Mouse (Mus musculus): ENCODE data around the gene Hist1h3c. TPM values are rescaled to one million over a fixed set of nuclear protein-coding genes. Genes with fewer than 3 reads are reported as not detected.
"Not testable (repeated sequence)": the region's sequence is repeated elsewhere in the genome, so short reads cannot be mapped to it uniquely, and the experiment has no call there.

Gene Hist1h3c
- polyA plus RNA-seq, 1 experiment: 24.7 TPM

GRCm38 (mm10) chr13:23743215-23743614 is 2.2 kb downstream of the Hist1h3c start:
- DNase-seq (ENCODE audit: low read depth, low spot score): no peak
- WGBS: 84% methylated on average over 5 of the region's 5 CpGs

DNA sequence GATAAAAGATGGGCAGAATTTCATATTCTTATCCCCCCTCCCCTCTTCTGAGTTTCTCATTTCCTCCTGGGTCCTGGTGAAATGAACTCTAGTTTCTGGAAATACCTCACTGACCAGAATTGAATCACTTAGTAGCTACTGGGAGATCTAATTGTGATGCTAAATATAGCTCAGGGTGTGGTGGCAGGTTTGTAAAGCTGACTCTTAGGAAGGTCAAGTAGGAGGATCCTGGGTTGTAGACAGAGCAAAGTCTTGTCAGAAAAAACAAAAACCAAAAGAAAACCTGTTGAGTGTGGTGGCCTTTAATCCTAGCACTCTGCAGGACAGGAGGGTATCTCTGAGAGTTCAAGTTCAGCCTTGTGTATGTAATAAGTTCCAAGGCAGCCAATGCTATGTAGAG is 3.4 kb downstream of the Hist1h3c start:
- no peak for DNase-seq (ENCODE audit: low read depth, low spot score)

- WGBS: 56% methylated on average over 5 of the region's 5 CpGs
- no peak for DNase-seq (ENCODE audit: low read depth, low spot score)
Measured at GRCm38 (mm10) chr13:23740910-23741309, 4.5 kb downstream of the Hist1h3c start.

GRCm38 (mm10) chr13:23740256-23740840 is 5.1 kb downstream of the Hist1h3c start:
- 16% methylated on average over 13 of the region's 13 CpGs for WGBS
- no peak for DNase-seq (ENCODE audit: low read depth, low spot score)

DNA sequence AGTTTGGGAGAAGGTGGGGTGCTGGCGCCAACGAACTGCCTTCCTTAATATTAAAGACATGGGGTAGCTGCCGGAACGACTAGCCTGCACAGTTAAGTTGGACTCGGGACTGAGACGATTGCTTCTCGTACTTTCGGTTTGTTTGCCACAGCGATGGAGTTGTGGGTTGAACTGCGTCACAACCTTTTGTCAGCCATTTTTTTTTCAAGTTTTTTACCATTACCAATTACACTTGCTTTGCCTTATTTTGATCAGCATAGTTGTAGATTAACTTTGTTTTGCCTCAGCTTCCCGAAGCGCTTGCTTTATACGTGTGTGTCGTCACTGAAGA is 5.5 kb downstream of the Hist1h3c start:
- WGBS: under 1% methylated on average over 14 of the region's 14 CpGs
- DNase-seq (ENCODE audit: low read depth, low spot score): no peak

DNA sequence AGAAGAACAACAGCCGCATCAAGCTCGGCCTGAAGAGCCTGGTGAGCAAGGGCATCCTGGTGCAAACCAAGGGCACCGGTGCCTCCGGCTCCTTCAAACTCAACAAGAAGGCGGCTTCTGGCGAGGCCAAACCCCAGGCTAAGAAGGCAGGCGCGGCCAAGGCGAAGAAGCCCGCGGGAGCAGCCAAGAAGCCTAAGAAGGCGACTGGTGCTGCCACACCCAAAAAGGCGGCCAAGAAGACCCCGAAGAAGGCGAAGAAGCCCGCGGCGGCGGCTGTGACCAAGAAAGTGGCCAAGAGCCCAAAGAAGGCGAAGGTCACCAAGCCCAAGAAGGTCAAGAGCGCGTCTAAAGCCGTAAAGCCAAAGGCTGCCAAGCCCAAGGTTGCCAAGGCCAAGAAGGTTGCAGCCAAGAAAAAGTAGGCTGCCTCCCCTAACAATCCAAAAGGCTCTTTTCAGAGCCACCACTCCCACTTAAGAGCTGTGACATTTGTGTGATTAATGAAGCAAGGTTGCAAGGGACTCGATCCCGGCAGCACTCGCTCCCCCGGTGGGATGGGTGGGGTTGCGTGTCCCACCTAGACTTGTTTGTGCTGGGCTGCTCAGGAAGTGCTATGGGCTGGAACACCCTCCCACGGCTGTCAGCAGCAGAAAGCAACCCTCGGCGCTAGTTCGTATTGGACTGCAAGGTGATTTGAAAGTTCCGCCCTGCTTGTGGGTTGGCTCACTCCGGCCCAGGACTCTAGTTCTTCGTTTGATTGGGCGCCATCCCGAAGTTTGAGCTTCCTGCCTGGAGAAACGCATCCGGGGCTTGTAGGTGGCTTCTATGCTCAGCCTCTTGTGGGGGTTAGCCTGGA is 6.1 kb downstream of the Hist1h3c start:
- DNase-seq (ENCODE audit: low read depth, low spot score): peak; percentile 84
- under 1% methylated on average over 39 of the region's 39 CpGs for WGBS

GRCm38 (mm10) chr13:23738677-23739068 is 6.7 kb downstream of the Hist1h3c start, which contains the start of gene Hist1h1c:
Hist1h1c (plus strand) TSS chr13:23738808.
- under 1% methylated on average over 38 of the region's 38 CpGs for WGBS
- no peak for DNase-seq (ENCODE audit: low read depth, low spot score)

- WGBS: 28% methylated on average over 4 of the region's 4 CpGs
- no peak for DNase-seq (ENCODE audit: low read depth, low spot score)
Measured at GRCm38 (mm10) chr13:23738041-23738440, 7.4 kb downstream of the Hist1h3c start.

GRCm38 (mm10) chr13:23737091-23737490 is 8.3 kb downstream of the Hist1h3c start:
- WGBS: 89% methylated on average over 5 of the region's 5 CpGs
- DNase-seq (ENCODE audit: low read depth, low spot score): no peak

GRCm38 (mm10) chr13:23732156-23732804 is 13.1 kb downstream of the Hist1h3c start:
- no peak for DNase-seq (ENCODE audit: low read depth, low spot score)
- 22% methylated on average over 8 of the region's 8 CpGs for WGBS

DNA sequence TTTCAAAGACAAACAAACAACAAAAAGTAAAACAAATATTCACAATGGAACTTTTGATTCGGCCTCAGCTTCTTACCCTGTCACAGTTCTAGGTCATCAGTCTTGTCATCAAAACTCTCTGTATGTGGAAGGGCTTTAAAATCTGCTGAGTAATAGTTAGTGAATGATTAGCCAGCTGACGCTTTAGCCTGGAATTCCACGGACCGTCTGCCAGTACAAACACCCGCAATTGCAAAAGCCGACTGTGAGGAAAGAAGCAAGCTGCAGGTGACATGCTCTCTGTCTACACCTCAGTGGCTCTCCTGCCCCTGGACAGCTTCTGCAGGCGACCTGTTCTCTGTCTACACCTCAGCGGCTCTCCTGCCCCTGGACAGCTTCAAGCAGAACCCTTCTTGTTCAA is 14.9 kb downstream of the Hist1h3c start:
- 20% methylated on average over 8 of the region's 8 CpGs for WGBS
- peak; percentile 87 for DNase-seq (ENCODE audit: low read depth, low spot score)

DNA sequence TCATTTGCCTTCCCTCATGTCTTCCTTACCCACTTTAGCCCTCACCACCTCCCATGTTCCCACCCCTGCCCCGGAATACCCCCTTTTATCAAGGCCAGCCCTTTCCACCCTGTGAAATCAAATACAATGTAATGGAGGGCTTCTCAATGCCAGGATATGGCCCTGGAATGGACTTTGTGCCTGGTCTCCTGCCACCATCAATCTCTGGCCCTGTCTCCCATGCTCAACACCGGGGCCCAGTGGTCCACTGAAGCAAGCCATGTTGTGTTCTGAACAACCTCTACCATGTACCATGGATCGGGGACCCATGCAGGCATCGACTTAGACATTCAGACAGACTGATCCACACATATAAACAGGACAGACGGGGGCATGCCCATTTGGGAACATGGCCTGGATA is 15.7 kb downstream of the Hist1h3c start:
- DNase-seq (ENCODE audit: low read depth, low spot score): no peak
- WGBS: 90% methylated on average over 5 of the region's 5 CpGs

- WGBS: 88% methylated on average over 9 of the region's 9 CpGs
- DNase-seq (ENCODE audit: low read depth, low spot score): no peak
Measured at GRCm38 (mm10) chr13:23729192-23729525, 16.2 kb downstream of the Hist1h3c start.

GRCm38 (mm10) chr13:23728472-23729191 is 16.8 kb downstream of the Hist1h3c start:
- 88% methylated on average over 18 of the region's 18 CpGs for WGBS
- DNase-seq (ENCODE audit: low read depth, low spot score): no peak

DNA sequence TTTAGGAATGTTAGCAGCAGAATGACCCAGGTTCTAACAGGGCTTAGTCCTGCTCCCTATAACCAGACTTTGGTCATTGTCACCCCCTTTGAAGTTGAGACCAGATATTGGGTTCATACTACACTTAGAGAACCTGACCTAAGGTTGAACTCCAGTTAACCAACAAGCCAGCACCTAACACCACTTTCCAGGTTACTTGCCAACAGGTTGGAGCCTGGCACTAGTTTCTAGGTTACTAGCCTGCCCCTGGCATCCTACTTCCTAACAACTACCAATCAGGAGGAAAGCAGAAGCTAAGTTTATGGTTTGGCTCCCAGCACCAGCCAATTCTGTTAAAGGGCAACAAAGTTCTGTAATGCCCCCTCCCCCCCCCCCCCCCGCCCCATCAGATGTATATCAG is 20.2 kb downstream of the Hist1h3c start:
- 38% methylated on average over 1 of the region's 1 CpGs for WGBS
- no peak for DNase-seq (ENCODE audit: low read depth, low spot score)

GRCm38 (mm10) chr13:23724239-23724638 is 21.2 kb downstream of the Hist1h3c start:
- 91% methylated on average over 4 of the region's 4 CpGs for WGBS
- no peak for DNase-seq (ENCODE audit: low read depth, low spot score)

DNA sequence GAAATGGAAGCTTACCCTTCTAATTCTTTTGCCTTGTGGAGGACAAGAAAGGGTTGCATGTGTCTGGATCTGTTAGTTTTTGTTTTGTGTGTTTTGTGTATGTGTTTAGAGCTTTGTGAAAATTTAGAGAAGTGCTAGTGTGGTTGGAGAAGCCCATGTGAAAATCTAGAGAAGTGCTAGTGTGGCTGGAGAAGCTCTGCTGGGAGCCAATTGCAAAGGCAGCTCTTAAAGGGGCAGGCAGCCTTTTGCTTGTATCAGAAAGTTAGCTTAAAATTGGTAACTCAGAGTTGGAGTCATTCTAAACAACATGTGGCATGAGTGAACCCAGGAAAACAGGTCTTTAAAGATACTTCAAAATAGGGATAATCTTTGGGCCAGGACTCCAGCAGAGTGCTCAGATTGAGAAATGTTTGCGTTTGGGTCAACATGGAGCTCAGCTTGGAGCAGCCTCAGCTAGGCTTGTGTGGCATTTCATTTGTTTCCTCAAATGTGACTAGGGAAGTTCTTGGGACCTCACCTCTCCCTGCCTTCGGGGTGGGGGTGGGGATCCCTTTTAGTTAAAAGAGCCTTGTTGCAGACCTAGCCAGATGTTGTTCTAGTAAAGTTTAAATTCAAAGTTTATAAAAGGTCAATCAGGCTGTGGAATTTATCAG is 27.7 kb downstream of the Hist1h3c start:
- DNase-seq (ENCODE audit: low read depth, low spot score): not testable (repeated sequence)
- 24% methylated on average over 2 of the region's 2 CpGs for WGBS

DNA sequence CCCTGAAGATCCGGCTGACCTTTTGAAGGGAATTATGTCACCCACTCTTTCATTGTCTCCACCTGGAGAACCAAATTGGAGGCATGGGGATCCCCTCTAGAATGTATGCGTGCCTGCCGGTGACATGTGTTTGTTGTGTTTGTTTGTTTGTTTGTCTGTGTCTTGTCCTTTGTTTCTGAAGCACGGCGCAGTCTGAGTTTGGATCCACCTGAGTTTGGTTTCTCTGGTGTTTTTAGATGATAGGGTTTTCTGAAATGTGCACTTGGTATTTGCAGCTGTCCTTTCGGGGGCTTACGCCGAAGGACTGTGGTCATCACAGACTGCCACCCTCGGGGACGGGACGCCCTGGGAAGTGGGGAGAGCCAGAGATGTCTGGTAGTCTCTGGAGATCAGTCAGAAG is 28.2 kb downstream of the Hist1h3c start:
- DNase-seq (ENCODE audit: low read depth, low spot score): no peak

GRCm38 (mm10) chr13:23716261-23717042 is 28.9 kb downstream of the Hist1h3c start:
- WGBS: 78% methylated on average over 5 of the region's 5 CpGs
- no peak for DNase-seq (ENCODE audit: low read depth, low spot score)

More for the DNA sequence above, 28.2 kb downstream of the Hist1h3c start:
- 70% methylated on average over 11 of the region's 11 CpGs for WGBS

Measured in large intestine, adult 2 months (tissue).